Mouse (Mus musculus): ENCODE results near the gene Ccdc157. TPM values are rescaled to one million over a fixed set of nuclear protein-coding genes. Genes with fewer than 3 reads are reported as not detected.
"Not testable (repeated sequence)": the region's sequence is repeated elsewhere in the genome, so short reads cannot be mapped to it uniquely, and the experiment has no call there.

Ccdc157 gene
- total RNA-seq, 2 experiments from 2014 or later, result 3.2 to 3.4 TPM

DNA sequence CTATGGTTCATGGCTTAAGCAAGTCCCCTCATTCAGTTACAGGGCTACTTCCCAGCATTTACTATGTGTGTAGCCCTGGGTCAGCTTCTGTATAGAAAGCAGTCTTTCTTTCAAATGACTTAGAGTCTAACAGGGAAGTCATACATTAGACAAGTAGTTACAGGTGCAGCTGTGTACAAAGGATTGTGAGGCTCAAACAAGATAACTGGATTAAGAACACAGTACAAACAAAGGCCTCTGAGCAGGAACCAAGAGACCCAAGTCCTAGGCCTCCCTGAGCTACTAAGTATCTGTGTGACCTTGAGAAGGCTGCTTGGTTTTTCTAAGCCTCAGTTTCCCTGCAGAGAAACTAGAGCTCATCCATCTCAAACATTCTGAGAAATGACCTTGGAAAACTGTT is 33.3 kb upstream of the Ccdc157 start:
- no peak for TF ChIP-seq CTCF (IDR thresholded peaks at IDR 0.05)
- no peak overlapping the region for H3K4me3 ChIP-seq
- DNase-seq, result no peak
- intact Hi-C loops (cut with DNase I), result no loop called here
- H3K27ac ChIP-seq, result peak overlapping the region; percentile 81; the same call in 1 of the 2 replicates

DNA sequence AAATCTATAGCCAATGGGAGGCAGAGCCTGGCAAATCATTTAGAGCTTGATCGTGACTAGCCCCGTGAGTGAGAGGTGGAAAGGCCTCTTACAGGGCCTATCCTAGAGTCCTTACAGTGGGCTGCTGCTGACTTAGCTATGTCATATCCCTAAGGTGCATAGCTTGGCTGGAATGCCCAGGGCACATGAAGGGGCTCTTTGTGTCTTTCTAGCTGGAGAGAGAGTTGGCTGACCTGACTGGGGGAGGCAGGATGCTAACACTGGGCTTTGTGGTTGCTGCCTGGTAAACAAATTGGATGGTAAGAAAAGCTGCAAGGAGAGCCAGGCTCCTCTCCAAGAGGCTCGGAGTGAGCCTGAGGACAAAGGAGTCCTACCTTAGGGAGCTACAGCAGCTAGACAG is 32.7 kb upstream of the Ccdc157 start:
- TF ChIP-seq CTCF (IDR thresholded peaks at IDR 0.05), result no peak
- Histone ChIP-seq H3K27ac (peak overlapping the region; percentile 81), H3K4me3 (no peak overlapping the region)
- intact Hi-C loops (cut with DNase I), result no loop called here
- no peak for DNase-seq

DNA sequence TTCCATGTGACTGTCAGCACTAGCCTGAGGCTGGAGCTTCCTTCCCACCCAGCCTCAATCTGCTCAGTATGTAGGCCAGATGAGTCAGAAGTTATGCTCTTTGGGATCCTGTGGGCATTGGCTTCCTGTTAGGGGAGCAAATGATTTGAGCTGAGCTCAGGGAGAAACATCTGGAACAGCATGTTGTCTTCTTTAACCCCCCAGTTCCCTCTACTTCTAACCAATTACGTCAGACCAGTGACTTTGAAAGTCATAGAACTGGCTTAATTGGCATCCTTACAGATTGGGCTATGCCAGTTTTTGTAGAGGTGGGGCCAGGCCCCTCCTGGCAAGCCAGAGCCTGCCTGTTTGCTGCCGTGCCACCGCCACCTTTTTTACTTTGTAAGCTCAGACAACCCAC is 30.6 kb upstream of the Ccdc157 start:
- no peak for TF ChIP-seq CTCF (IDR thresholded peaks at IDR 0.05)
- intact Hi-C loops (cut with DNase I), result no loop called here
- Histone ChIP-seq H3K27ac (peak overlapping the region; percentile 81), H3K4me3 (peak overlapping the region; percentile 40)
- DNase-seq, result no peak

DNA sequence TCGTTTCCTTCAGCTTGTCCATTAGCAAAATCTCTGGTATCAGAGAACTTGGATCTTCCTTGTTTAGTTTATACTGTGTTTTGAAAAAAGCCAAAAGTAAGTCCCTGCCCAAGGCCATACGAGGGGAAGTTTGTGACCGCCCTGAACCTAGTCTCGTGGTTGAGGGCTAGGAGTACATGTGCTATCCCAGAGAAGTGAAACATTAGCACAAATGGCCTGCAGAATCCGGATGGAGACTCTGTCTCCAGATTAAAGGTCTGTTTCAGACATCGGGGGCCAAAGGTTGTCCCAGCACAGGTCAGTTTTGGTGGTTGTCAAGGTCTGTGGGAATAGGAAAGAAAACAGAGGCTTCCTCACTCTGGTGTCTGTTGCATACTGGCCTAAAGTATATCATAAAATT is 29.1 kb upstream of the Ccdc157 start:
- no peak for TF ChIP-seq CTCF (IDR thresholded peaks at IDR 0.05)
- Histone ChIP-seq H3K4me3 (peak overlapping the region; percentile 90), H3K27ac (peak overlapping the region; percentile 93)
- DNase-seq, result no peak
- intact Hi-C loops (cut with DNase I), result no loop called here

DNA sequence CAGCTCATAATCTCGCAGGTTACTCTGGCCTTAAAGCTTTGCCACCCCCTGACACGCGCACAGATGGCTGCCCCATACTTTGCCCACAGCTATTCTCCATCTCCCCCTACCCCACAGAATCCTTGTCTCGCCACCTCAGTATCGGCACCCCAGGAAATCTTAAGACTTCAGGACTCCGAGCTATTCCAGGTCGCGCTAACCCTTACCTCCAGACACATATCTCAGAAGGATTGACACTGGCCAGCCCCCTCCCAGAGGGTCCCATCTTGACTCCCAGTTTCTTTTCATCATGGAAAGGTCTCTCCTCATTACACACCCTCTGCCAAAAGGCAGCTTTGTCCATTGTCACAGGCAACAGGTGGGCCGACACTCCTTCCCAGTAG is 27.2 kb upstream of the Ccdc157 start:
- intact Hi-C loops (cut with DNase I), result no loop called here
- peak overlapping the region; percentile 90 for H3K4me3 ChIP-seq
- DNase-seq, result no peak
- peak overlapping the region; percentile 93 for H3K27ac ChIP-seq
- no peak for TF ChIP-seq CTCF (IDR thresholded peaks at IDR 0.05)

DNA sequence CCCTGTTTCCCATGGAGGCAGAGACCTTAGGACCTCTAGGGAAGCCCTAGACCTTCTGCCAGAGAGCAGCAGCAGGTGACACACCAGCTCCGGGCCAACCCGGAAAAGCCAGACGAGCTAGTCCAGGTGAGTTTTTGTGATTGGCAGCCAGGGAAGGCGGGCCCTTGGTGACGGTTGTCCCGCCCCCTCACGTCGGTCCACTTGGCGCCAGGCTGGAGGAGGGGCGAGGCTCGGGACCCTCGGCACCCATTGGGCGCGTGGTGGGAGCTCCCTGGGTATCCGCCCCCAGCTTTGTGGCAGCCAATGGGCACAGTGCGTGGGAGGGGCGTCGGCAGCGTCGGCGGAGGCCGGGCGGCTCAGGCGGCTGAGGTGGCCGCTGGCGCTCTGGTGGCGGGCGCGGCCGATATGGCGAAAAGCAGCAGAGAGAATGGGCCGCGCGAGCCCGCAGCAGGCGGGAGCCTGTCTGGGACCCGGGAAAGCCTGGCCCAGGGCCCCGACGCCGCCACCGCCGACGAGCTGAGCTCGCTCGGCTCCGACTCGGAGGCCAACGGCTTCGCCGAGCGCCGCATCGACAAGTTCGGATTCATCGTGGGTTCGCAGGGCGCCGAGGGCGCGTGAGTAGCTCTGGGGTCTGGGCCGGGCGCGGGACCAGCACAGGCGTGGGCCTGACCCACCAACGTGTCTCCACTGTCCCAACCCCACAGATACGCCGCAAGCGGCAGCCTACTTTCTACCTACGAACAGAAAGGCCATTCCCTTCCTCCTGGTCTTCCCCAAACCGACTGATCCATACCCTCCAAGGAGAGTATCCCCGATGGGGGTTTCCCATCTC is 26.6 kb upstream of the Ccdc157 start, which contains the start of gene Tbc1d10a:
Gene Tbc1d10a, plus strand, starts transcription at position 304 of the 832 bp plus-strand sequence.
- H3K4me3 ChIP-seq, result peak within 1 kb of the TSS; percentile 90
- intact Hi-C loops (cut with DNase I), result no loop called here
- peak; percentile 25; the same call in 1 of the 2 replicates for TF ChIP-seq CTCF (IDR thresholded peaks at IDR 0.05)
- DNase-seq, result peak; percentile 99
- H3K27ac ChIP-seq, result peak within 1 kb of the TSS; percentile 93

DNA sequence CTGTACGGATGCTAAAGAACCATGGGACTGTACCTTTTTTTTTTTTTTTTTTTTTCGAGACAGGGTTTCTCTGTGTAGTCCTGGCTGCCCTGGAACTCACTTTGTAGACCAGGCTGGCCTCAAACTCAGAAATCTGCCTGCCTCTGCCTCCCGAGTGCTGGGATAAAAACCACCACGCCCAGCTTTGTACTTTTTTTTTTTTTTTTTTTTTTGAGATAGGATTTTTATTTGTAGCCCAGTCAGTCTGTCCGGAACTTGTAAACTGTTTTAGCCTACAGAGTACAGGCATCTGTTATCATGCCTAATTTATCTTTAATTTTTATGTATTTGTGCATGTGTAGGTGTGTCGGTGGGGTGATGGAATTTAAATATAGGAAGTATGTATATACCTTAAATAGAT is 25.4 kb upstream of the Ccdc157 start:
- H3K4me3 ChIP-seq; intact Hi-C loops (cut with DNase I); H3K27ac ChIP-seq; DNase-seq: not testable (repeated sequence)

DNA sequence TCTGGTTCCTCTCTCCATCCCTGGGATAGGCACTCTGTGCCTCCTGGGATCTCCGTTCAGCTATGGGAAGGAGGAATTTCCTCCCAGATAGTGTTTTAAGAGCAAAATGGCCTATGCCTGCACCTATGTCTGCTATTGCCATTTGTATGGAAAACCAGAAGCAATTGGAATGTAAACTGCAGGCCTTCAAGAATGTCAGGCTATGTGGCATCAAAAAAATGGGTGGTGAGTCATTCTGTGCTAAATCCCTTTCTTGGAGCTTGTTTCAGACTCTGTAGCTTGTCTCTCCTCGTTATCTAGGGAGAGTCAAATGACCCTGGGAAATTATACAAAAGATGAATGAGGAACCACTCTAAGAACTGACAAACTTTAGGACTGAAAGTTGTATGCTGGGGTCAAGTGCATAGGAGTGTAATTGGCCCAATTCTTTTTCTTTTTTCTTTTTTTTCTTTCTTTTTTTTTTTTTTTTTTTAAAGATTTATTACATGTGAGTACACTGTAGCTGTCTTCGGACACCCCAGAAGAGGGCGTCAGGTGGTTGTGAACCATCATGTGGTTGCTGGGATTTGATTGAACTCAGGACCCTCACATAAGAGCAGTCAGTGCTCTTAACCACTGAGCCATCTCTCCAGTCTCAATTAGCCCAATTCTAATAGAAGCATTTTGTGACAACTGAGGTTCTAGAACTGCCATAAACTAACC is 24.3 kb upstream of the Ccdc157 start:
- TF ChIP-seq CTCF (IDR thresholded peaks at IDR 0.05), result peak; percentile 29; the same call in 1 of the 2 replicates
- intact Hi-C loops (cut with DNase I), result no loop called here
- DNase-seq, result no peak
- Histone ChIP-seq H3K4me3 (no peak overlapping the region), H3K27ac (peak overlapping the region; percentile 48)

DNA sequence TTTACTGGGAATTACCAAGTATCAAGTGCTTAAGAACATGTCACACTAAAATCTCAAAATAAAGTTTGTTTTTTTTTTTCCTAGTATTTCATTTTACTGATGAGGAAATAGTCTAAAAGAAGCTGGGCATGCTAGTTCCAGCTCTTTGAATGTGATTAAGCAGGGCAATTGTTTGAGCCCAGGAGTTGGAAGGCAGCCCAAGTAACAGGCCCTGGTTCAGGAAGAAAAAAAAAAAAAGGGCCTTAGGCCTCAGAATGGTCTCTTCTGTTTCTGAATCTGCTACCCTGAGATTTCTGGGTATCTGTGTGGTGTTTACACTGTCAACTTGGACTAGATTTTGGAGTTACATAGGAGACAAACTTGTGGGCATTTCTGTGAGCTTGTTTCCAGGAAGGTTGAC is 23.4 kb upstream of the Ccdc157 start:
- intact Hi-C loops (cut with DNase I), result no loop called here
- Histone ChIP-seq H3K4me3 (no peak overlapping the region), H3K27ac (peak overlapping the region; percentile 48)
- no peak for TF ChIP-seq CTCF (IDR thresholded peaks at IDR 0.05)
- DNase-seq, result no peak

DNA sequence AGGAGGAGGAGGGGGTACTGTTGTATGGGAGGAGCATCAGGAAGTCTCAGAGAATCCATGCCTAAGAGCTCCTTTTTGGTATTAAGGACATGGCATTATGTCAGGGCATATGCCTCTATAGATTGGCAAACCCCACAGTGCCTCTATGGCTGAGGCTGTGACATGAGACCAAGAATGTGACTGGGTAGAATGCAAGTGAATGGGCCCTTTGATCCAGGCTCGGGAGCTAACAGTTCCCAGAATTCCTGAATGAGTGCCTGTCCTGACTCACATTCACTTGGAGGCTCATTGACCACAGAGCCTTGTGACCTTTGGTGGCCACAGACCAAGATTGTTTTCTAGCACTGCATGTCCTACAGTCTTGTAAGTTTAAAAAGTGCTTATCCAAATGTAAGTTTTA is 22.0 kb upstream of the Ccdc157 start:
- Histone ChIP-seq H3K27ac (peak overlapping the region; percentile 48), H3K4me3 (no peak overlapping the region)
- no peak for TF ChIP-seq CTCF (IDR thresholded peaks at IDR 0.05)
- intact Hi-C loops (cut with DNase I), result no loop called here
- no peak for DNase-seq

DNA sequence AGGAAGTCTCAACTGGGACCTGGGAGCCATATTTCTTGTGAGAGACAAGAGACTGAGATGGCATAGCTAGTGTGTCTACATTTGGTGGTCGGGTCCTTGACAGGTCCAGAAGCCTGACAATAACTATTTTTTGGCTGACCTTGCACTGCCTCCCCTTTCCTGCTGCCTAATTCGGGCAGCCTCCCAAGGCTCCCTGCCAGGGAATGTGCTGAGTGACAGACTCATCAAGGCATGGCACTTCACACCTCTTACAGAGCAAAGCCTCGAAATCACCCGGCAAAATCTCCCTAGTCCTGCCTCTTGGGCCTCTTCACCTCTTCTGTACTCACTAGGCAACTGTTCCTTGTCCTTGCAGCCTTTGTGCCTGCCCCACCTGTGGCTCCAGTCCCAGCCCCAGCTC is 17.6 kb upstream of the Ccdc157 start:
- Histone ChIP-seq H3K27ac (peak overlapping the region; percentile 44), H3K4me3 (no peak overlapping the region)
- intact Hi-C loops (cut with DNase I), result no loop called here
- peak; percentile 61 for DNase-seq
- TF ChIP-seq CTCF (IDR thresholded peaks at IDR 0.05), result no peak

DNA sequence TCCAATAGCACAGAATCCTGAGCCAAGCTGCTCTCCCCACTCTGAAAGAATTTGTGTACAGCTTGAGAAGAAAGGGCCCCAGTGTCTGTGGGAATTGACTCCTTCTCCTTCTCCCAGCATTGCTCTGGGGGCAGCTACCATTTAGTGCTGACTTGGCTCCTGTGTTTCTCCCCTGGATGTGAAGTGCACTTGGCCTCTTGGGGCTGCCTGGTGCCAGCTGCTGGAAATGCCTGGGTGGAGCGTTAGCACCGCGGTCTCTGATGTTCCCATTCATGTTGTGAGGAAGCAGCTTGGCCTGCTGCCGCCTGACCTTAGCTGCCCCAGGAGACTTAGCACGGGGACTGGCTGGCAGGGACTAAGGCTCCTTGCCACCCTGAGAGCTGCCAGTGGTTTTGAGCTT is 14.5 kb upstream of the Ccdc157 start:
- TF ChIP-seq CTCF (IDR thresholded peaks at IDR 0.05), result 0 out of 2 replicates have a peak, but pooled peaks have one; percentile 0

DNA sequence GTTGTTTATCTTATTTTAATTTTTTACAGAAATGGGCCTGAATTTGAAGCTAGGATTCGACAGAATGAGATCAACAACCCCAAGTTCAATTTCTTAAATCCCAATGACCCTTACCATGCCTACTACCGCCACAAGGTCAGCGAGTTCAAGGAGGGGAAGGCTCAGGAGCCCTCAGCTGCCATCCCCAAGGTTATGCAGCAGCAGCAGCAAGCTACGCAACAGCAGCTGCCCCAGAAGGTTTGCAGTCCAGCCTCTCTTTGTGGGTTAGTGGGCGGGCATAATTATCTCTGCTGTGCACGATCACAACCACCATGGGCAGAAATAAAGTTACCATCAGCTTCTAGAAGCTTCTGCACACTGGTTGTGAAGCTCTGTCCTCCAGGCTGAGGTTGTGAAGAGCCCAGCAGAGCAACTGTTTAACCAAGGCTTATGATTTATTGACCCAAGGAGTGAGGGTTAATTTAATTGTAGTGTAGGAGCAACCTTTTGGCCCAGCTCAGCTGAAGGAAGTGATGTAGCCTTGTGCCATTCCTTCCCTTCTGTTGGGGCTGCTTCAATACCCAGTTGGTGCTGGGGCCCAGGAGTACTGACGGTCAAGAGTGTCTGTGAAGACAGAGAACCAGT is 6.5 kb upstream of the Ccdc157 start:
- H3K4me3 ChIP-seq, result no peak overlapping the region
- TF ChIP-seq CTCF (IDR thresholded peaks at IDR 0.05), result no peak
- H3K27ac ChIP-seq, result no peak overlapping the region
- no peak for DNase-seq
- intact Hi-C loops (cut with DNase I), result loop anchor here (10.0 kb wide), 1 partner anchor 48 kb away; the partner anchor contains the start of gene Castor1

More for the DNA sequence above, 14.5 kb upstream of the Ccdc157 start:
- intact Hi-C loops (cut with DNase I), result no loop called here
- DNase-seq, result peak; percentile 95
- Histone ChIP-seq H3K4me3 (peak overlapping the region; percentile 22), H3K27ac (peak overlapping the region; percentile 78)

Data from gastrocnemius, adult 2 months (tissue).